Mouse (Mus musculus) MEL (cell line): Measurements from ENCODE around the gene Cd209b. TPM values are rescaled to one million over a fixed set of nuclear protein-coding genes. Genes with fewer than 3 reads are reported as not detected.

ENCODE experiments used
- DNase-seq: peaks from one replicate; pipeline ENCODE4 v3.0.0; 2011; ENCODE audit warnings: low read depth, low spot score
- H3K27ac ChIP-seq: 2 replicates; pipeline ENCODE4 v1.5.1; 2012; ENCODE audit warnings: low read depth, mild to moderate bottlenecking, control low read depth, low read length, moderate library complexity; ENCODE audit not compliant: control insufficient read depth
- H3K27me3 ChIP-seq, 2 experiments: fragments of 150-350 bp in 1 of 2; sonication (generic) in 1 of 2; 2 replicates each; pipeline ENCODE4 v1.6.1; 2012; ENCODE audit warnings: low read length in 2 of 2, mild to moderate bottlenecking in 2 of 2, improper control_type of control experiment in 1 of 2, moderate library complexity in 1 of 2; ENCODE audit not compliant: insufficient read depth in 2 of 2, control insufficient read depth in 1 of 2
- H3K36me3 ChIP-seq, 2 experiments: 2 replicates each; pipeline ENCODE4 v1.6.1; 2012 to 2014; ENCODE audit warnings: low read length in 2 of 2, improper control_type of control experiment in 1 of 2, inconsistent platforms in 1 of 2, mild to moderate bottlenecking in 1 of 2; ENCODE audit not compliant: insufficient read depth in 2 of 2, control insufficient read depth in 1 of 2
- H3K4me1 ChIP-seq, 2 experiments: fragments of 150-350 bp in 1 of 2; sonication (generic) in 1 of 2; 2 replicates each; pipeline ENCODE4 v1.6.1; 2012; ENCODE audit warnings: low read length in 2 of 2, improper control_type of control experiment in 1 of 2, mild to moderate bottlenecking in 1 of 2; ENCODE audit not compliant: insufficient read depth in 2 of 2, control insufficient read depth in 1 of 2
- H3K4me3 ChIP-seq, 2 experiments: fragments of 150-350 bp in 1 of 2; sonication (generic) in 1 of 2; 2 replicates each; pipeline ENCODE4 v1.5.1; 2012; ENCODE audit warnings: low read depth in 2 of 2, low read length in 2 of 2, mild to moderate bottlenecking in 2 of 2, moderate library complexity in 2 of 2, control low read depth in 1 of 2, improper control_type of control experiment in 1 of 2; ENCODE audit not compliant: control insufficient read depth in 1 of 2, insufficient read depth in 1 of 2
- H3K79me2 ChIP-seq: 2 replicates; pipeline ENCODE4 v1.6.1; 2012; ENCODE audit warnings: mild to moderate bottlenecking, low read length, moderate library complexity; ENCODE audit not compliant: control insufficient read depth, poor library complexity, insufficient read depth
- H3K9ac ChIP-seq: 2 replicates; pipeline ENCODE4 v1.6.1; 2012; ENCODE audit warnings: low read depth, mild to moderate bottlenecking, control low read depth, low read length, moderate library complexity; ENCODE audit not compliant: control insufficient read depth, poor library complexity, severe bottlenecking
- H3K9me3 ChIP-seq: fragments of 150-350 bp; sonication (generic); replicated peaks from 2 replicates; pipeline ENCODE4 v1.6.1; 2012; ENCODE audit warnings: mild to moderate bottlenecking, low read length, improper control_type of control experiment, moderate library complexity; ENCODE audit not compliant: insufficient read depth
- CHD2 ChIP-seq: IDR thresholded peaks from 2 replicates; pipeline ENCODE4 v1.6.1; 2011; ENCODE audit warnings: low read length, improper control_type of control experiment
- E2F4 ChIP-seq: IDR thresholded peaks from 2 replicates; pipeline ENCODE4 v1.6.1; 2011; ENCODE audit warnings: low read depth, low read length, improper control_type of control experiment, borderline replicate concordance
- ELF1 ChIP-seq: IDR thresholded peaks from 2 replicates; pipeline ENCODE4 v1.6.1; 2014; ENCODE audit warnings: low read depth, mild to moderate bottlenecking, inconsistent platforms, low read length, improper control_type of control experiment, moderate library complexity
- ETS1 ChIP-seq: IDR thresholded peaks from 2 replicates; pipeline ENCODE4 v1.6.1; 2012; ENCODE audit warnings: low read depth, mild to moderate bottlenecking, inconsistent platforms, low read length, improper control_type of control experiment, moderate library complexity
- GABPA ChIP-seq: IDR thresholded peaks from 2 replicates; pipeline ENCODE4 v1.6.1; 2012; ENCODE audit warnings: low read depth, mild to moderate bottlenecking, inconsistent platforms, low read length, improper control_type of control experiment, moderate library complexity
- GATA1 ChIP-seq: IDR thresholded peaks from 2 replicates; pipeline ENCODE4 v1.6.1; 2011; ENCODE audit warnings: low read depth, low read length, improper control_type of control experiment
- JUND ChIP-seq: IDR thresholded peaks from 2 replicates; pipeline ENCODE4 v1.6.1; 2011; ENCODE audit warnings: low read depth, mild to moderate bottlenecking, improper control_type of control experiment, low read length
- MAFK ChIP-seq: IDR thresholded peaks from 2 replicates; pipeline ENCODE4 v1.6.1; 2011; ENCODE audit warnings: low read depth, mild to moderate bottlenecking, low read length, improper control_type of control experiment, borderline replicate concordance
- MAX ChIP-seq: IDR thresholded peaks from 2 replicates; pipeline ENCODE4 v1.6.1; 2011; ENCODE audit warnings: low read length, improper control_type of control experiment
- MEF2A ChIP-seq: IDR thresholded peaks from 2 replicates; pipeline ENCODE4 v1.6.1; 2014; ENCODE audit warnings: low read depth, mild to moderate bottlenecking, inconsistent platforms, low read length, improper control_type of control experiment; ENCODE audit not compliant: poor library complexity, insufficient replicate concordance, severe bottlenecking; ENCODE audit errors: extremely low read depth
- MXI1 ChIP-seq: IDR thresholded peaks from 2 replicates; pipeline ENCODE4 v1.6.1; 2011; ENCODE audit warnings: mild to moderate bottlenecking, low read depth, low read length, improper control_type of control experiment
- MYB ChIP-seq: IDR thresholded peaks from 2 replicates; pipeline ENCODE4 v1.6.1; 2011; ENCODE audit warnings: mild to moderate bottlenecking, low read depth, low read length, improper control_type of control experiment
- NELFE ChIP-seq: IDR thresholded peaks from 2 replicates; pipeline ENCODE4 v1.6.1; 2011; ENCODE audit warnings: low read depth, low read length, improper control_type of control experiment
- NRF1 ChIP-seq: IDR thresholded peaks from 2 replicates; pipeline ENCODE4 v1.6.1; 2014; ENCODE audit warnings: low read depth, mild to moderate bottlenecking, inconsistent platforms, low read length, improper control_type of control experiment, moderate library complexity; ENCODE audit not compliant: poor library complexity, insufficient read depth, severe bottlenecking
- POLR2AphosphoS2 ChIP-seq: IDR thresholded peaks from 2 replicates; pipeline ENCODE4 v1.6.1; 2011; ENCODE audit warnings: low read length, improper control_type of control experiment
- POLR2AphosphoS5 ChIP-seq: IDR thresholded peaks from 2 replicates; pipeline ENCODE4 v1.6.1; 2012; ENCODE audit warnings: low read depth, borderline replicate concordance, mild to moderate bottlenecking, inconsistent platforms, low read length, moderate library complexity, mixed read lengths
- SMC3 ChIP-seq: IDR thresholded peaks from 2 replicates; pipeline ENCODE4 v1.6.1; 2011; ENCODE audit warnings: low read depth, low read length, improper control_type of control experiment
- TAL1 ChIP-seq: IDR thresholded peaks from 2 replicates; pipeline ENCODE4 v1.6.1; 2012; ENCODE audit warnings: mild to moderate bottlenecking, inconsistent platforms, low read length, moderate library complexity, mixed read lengths
- TBP ChIP-seq: IDR thresholded peaks from 2 replicates; pipeline ENCODE4 v1.8.0; 2011; ENCODE audit warnings: low read depth, low read length, improper control_type of control experiment
- polyA plus RNA-seq, 2 experiments: library from polyadenylated mRNA; stranded (reverse) in 1 of 2; unstranded in 1 of 2; fragments of >175 nt in 1 of 2; fragments of >200 nt in 1 of 2; gene quantifications; 2 replicates each; pipeline versions ENCODE4 v1.2.1 to v1.2.4; 2012; ENCODE audit warnings: low replicate concordance in 2 of 2, low read depth in 1 of 2; ENCODE audit not compliant: insufficient read length in 2 of 2, insufficient read depth in 1 of 2, missing spikeins in 1 of 2
- total RNA-seq: library from RNA; depleted of rRNA; stranded (reverse); fragments of 300-350 nt; gene quantifications from 2 replicates; pipeline ENCODE4 v1.2.3, GENCODE M21; 2012; rRNA removed

Gene Cd209b
- total and polyA plus RNA-seq, 3 experiments, result not detected

DNA sequence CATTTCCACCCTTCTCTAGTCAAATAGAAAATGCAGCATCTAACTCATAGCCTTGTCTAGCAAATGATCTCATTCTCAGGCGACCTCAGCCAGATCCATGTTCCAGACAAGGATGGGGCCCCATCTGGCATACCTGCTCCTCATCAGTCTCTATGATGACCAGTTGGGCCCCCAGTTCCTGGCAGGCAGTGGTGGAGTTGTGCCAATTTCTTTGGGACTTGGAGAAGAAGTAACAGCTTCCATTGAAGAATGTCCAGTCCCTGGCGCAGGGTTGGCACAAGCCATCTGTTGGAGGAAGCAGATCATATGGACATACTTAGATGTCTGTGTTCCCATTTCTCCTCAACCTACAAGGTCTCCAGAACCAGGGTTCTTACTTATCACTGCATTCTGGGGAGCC lies 50.5 kb downstream of the Cd209b start:
- no peak overlapping the region for H3K9ac ChIP-seq

More for the DNA sequence above, 50.5 kb downstream of the Cd209b start:
- no peak overlapping the region for H3K27ac ChIP-seq
- no peak for DNase-seq
- H3K27me3 ChIP-seq, result no peaks in the 10 kb centered on the region
- TF ChIP-seq MYB, result no peak
- no peak for TF ChIP-seq MAX
- no peak for TF ChIP-seq NELFE
- no peak for TF ChIP-seq POLR2AphosphoS2
- TF ChIP-seq MXI1, result no peak
- TF ChIP-seq SMC3, result no peak
- no peak for TF ChIP-seq ELF1
- TF ChIP-seq GABPA, result no peak
- no peak for TF ChIP-seq CHD2
- no peak for TF ChIP-seq JUND
- no peak for TF ChIP-seq GATA1
- no peak for TF ChIP-seq MEF2A
- no peak for TF ChIP-seq E2F4
- TF ChIP-seq TBP, result no peak
- TF ChIP-seq TAL1, result no peak
- TF ChIP-seq MAFK, result no peak
- no peak for TF ChIP-seq ETS1
- no peak for TF ChIP-seq POLR2AphosphoS5
- no peak for TF ChIP-seq NRF1
- H3K9me3 ChIP-seq, result no peaks in the 10 kb centered on the region
- H3K4me1 ChIP-seq, result no peaks in the 10 kb centered on the region
- H3K4me3 ChIP-seq, result no peak overlapping the region
- H3K36me3 ChIP-seq, result no peaks in the 10 kb centered on the region
- no peaks in the 10 kb centered on the region for H3K79me2 ChIP-seq

Other genes with a start within 250 kb of the Cd209b start
- not detected in 2 replicates for gene Fcer2a, start 232.7 kb downstream of the Cd209b start, total RNA-seq
- gene Fcer2a, start 232.7 kb downstream of the Cd209b start, polyA plus RNA-seq, result under 1 TPM in 1 of 2 experiments, not detected in 1; 0.07 TPM
- not detected in 2 replicates for gene Clec4g, start 206.2 kb downstream of the Cd209b start, total RNA-seq
- gene Clec4g, start 206.2 kb downstream of the Cd209b start, polyA plus RNA-seq, result not detected
- gene Cd209a, start 177.9 kb downstream of the Cd209b start, total RNA-seq, result not detected in 2 replicates
- not detected for gene Cd209a, start 177.9 kb downstream of the Cd209b start, polyA plus RNA-seq
- not detected in 2 replicates for gene Cd209e, start 72.5 kb downstream of the Cd209b start, total RNA-seq
- gene Cd209e, start 72.5 kb downstream of the Cd209b start, polyA plus RNA-seq, result not detected
- gene Cd209d, start 48.3 kb downstream of the Cd209b start, total RNA-seq, result not detected in 2 replicates
- gene Cd209d, start 48.3 kb downstream of the Cd209b start, polyA plus RNA-seq, result not detected
- 0.39 and 0.50 TPM in 2 replicates for gene Cd209c, start 27.9 kb upstream of the Cd209b start, total RNA-seq
- under 1 TPM in 1 of 2 experiments, not detected in 1; 0.36 TPM for gene Cd209c, start 27.9 kb upstream of the Cd209b start, polyA plus RNA-seq
- not detected in 2 replicates for gene Cd209f, start 179.0 kb upstream of the Cd209b start, total RNA-seq
- gene Cd209f, start 179.0 kb upstream of the Cd209b start, polyA plus RNA-seq, result not detected
- gene Cd209g, start 207.3 kb upstream of the Cd209b start, total RNA-seq, result not detected in 2 replicates
- gene Cd209g, start 207.3 kb upstream of the Cd209b start, polyA plus RNA-seq, result not detected
- gene Evi5l, start 239.7 kb upstream of the Cd209b start, total RNA-seq, result 3.2 and 4.5 TPM in 2 replicates
- gene Evi5l, start 239.7 kb upstream of the Cd209b start, polyA plus RNA-seq, result 10 to 100 TPM in 1 of 2 experiments, not detected in 1; 10.8 TPM